Comparison of ENCODE assay signal across 12 mouse cellular contexts in genomic region chr5:119010048-119010447, GRCm38 (mm10).
"Had no signal": no experiment of that assay in that cellular context is flagged by ENCODE, and none has a peak within 500 bp of the region (broad histone marks: within the 10 kb centered on the region; RNA-seq: fewer than 3 reads in every experiment).

No protein-coding gene starts in this region.

- H3K36me3 ChIP-seq: kidney, embryonic 15.5 days; liver, embryonic 13.5 days had no signal

- H3K4me1 ChIP-seq: liver, embryonic 13.5 days had no signal

- H3K9ac ChIP-seq: kidney, embryonic 15.5 days; liver, embryonic 13.5 days had no signal

- DNase-seq: kidney, adult 18-20 months; kidney, postnatal 14 days; left cerebral cortex, postnatal 4 days; liver, embryonic 13.5 days; midbrain, embryonic 14.5 days; thymus, adult 18-20 months; thymus, postnatal 36 days had no signal

- ATAC-seq: intestine, embryonic 16.5 days; lung, postnatal 0 days had no signal

- H3K27ac ChIP-seq: kidney, embryonic 15.5 days; layer of hippocampus, adult 2 months; liver, embryonic 13.5 days had no signal

- H3K4me2 ChIP-seq: kidney, embryonic 15.5 days; liver, embryonic 13.5 days; midbrain, embryonic 11.5 days had no signal

- H3K4me3 ChIP-seq: kidney, embryonic 15.5 days; layer of hippocampus, adult 2 months; liver, embryonic 13.5 days had no signal

- H3K9me3 ChIP-seq: kidney, embryonic 15.5 days; liver, embryonic 13.5 days had no signal
